Mouse (Mus musculus): ENCODE data around the gene Bach2. TPM values are rescaled to one million over a fixed set of nuclear protein-coding genes. Genes with fewer than 3 reads are reported as not detected.
A peak's percentile ranks its signal among the peaks of the same experiment; 100 is the strongest.

Bach2 gene
- total and polyA plus RNA-seq, 2 experiments from 2014 or later = 16.0 to 19.0 TPM

DNA sequence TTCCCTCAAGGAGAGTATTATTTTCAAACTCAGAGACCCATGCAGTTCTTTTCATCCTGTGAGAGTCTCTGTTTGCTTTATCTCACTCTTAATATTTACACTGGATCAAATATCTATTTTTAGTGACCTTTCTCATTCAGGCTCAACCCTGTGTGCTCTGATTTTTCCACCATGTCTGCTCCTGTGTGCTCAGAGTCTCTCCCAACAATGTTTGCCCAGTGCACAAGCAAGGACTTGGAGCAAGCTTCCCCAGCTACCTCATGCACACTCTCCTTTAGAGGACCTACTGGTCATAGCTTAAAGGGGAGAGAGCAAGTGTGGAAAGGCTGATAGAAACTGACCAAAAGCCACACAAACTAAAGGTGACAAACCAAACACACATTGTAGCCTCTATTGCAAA is 26.0 kb upstream of the Bach2 start:
- Histone ChIP-seq H3K4me3 (ENCODE audit: low read depth, low read length) (no peak overlapping the region), H3K9me3 (ENCODE audit: low read length) (no peaks in the 10 kb centered on the region), H3K4me2 (ENCODE audit: low read depth) (no peak overlapping the region), H3K36me3 (ENCODE audit: insufficient read depth) (no peaks in the 10 kb centered on the region), H3K27me3 (ENCODE audit: insufficient read depth, low read length) (no peaks in the 10 kb centered on the region), H3K27ac (ENCODE audit: low read depth, low read length) (no peak overlapping the region), H3K9ac (no peak overlapping the region), H3K4me1 (ENCODE audit: insufficient read depth) (peaks cover 7% of the 10 kb centered on the region)
- DNase-seq (no peak), ATAC-seq (no peak)
- TF ChIP-seq CTCF (IDR thresholded peaks at IDR 0.05; ENCODE audit: low read depth) = no peak

DNA sequence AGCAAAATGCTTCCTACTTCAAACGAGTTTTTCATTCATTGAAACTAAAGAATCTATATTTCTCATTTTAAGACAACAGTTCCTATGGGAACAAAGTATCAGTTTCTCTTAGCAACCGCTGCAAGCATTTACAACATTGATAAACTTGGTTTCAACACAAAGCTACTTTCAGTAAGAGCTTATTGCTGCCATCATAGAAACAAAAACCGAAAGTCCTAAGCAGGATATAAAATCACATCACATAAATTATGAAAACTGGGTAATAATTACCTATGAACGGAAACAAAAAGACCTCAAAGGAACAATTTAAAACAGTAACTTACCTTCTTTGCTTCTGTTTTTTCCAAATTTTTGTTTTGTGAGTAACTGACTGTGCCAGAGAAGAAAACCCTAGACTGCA is 22.1 kb upstream of the Bach2 start:
- DNase-seq (no peak), ATAC-seq (no peak)
- TF ChIP-seq CTCF (IDR thresholded peaks at IDR 0.05; ENCODE audit: low read depth) = no peak
- H3K4me2 ChIP-seq (ENCODE audit: low read depth) = no peak overlapping the region
- H3K9ac ChIP-seq = no peak overlapping the region
- H3K4me3 ChIP-seq (ENCODE audit: low read depth, low read length) = no peak overlapping the region
- H3K27me3 ChIP-seq (ENCODE audit: insufficient read depth, low read length) = no peaks in the 10 kb centered on the region
- peaks cover 9% of the 10 kb centered on the region; the same call in 1 of the 2 replicates for H3K4me1 ChIP-seq (ENCODE audit: insufficient read depth)
- no peaks in the 10 kb centered on the region for H3K36me3 ChIP-seq (ENCODE audit: insufficient read depth)
- no peak overlapping the region for H3K27ac ChIP-seq (ENCODE audit: low read depth, low read length)
- H3K9me3 ChIP-seq (ENCODE audit: low read length) = no peaks in the 10 kb centered on the region
- WGBS = 77% methylated on average over 4 of the region's 4 CpGs

DNA sequence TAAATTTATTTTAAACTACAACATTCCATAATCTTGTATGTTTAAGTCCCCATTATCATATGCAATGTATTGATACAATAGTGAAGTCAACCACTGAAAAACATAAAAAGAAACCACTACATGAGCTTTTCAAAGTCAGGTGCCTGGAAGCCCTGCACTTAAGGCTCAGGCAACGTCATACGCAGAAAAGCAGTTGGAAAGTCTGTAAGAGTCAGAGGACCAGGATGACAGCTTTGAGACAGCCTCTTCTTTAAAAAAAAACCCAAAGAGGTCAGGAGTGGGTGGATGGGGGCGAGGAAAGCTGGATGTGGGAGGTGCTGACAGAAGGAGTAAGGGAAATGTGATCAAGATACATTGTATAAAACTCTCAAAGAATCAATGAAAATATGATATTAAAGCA is 21.6 kb upstream of the Bach2 start:
- no peak for ATAC-seq
- 81% methylated on average over 3 of the region's 3 CpGs for WGBS
- no peak for TF ChIP-seq CTCF (IDR thresholded peaks at IDR 0.05; ENCODE audit: low read depth)
- no peak overlapping the region for H3K4me3 ChIP-seq (ENCODE audit: low read depth, low read length)
- no peaks in the 10 kb centered on the region for H3K27me3 ChIP-seq (ENCODE audit: insufficient read depth, low read length)
- no peaks in the 10 kb centered on the region for H3K9me3 ChIP-seq (ENCODE audit: low read length)
- H3K9ac ChIP-seq = no peak overlapping the region
- DNase-seq = no peak
- H3K27ac ChIP-seq (ENCODE audit: low read depth, low read length) = no peak overlapping the region
- H3K36me3 ChIP-seq (ENCODE audit: insufficient read depth) = no peaks in the 10 kb centered on the region
- peaks cover 9% of the 10 kb centered on the region; the same call in 1 of the 2 replicates for H3K4me1 ChIP-seq (ENCODE audit: insufficient read depth)
- no peak overlapping the region for H3K4me2 ChIP-seq (ENCODE audit: low read depth)

GRCm38 (mm10) chr4:32217593-32217992 is 21.0 kb upstream of the Bach2 start:
- ATAC-seq (peak; percentile 76), DNase-seq (peak; percentile 78)
- no peak for TF ChIP-seq CTCF (IDR thresholded peaks at IDR 0.05; ENCODE audit: low read depth)

GRCm38 (mm10) chr4:32218371-32218770 is 20.2 kb upstream of the Bach2 start:
- Histone ChIP-seq H3K27ac (ENCODE audit: low read depth, low read length) (no peak overlapping the region), H3K9ac (no peak overlapping the region), H3K4me3 (ENCODE audit: low read depth, low read length) (no peak overlapping the region), H3K27me3 (ENCODE audit: insufficient read depth, low read length) (no peaks in the 10 kb centered on the region), H3K9me3 (ENCODE audit: low read length) (no peaks in the 10 kb centered on the region), H3K4me2 (ENCODE audit: low read depth) (no peak overlapping the region), H3K36me3 (ENCODE audit: insufficient read depth) (no peaks in the 10 kb centered on the region), H3K4me1 (ENCODE audit: insufficient read depth) (peaks cover 9% of the 10 kb centered on the region; the same call in 1 of the 2 replicates)
- ATAC-seq = no peak
- no peak for TF ChIP-seq CTCF (IDR thresholded peaks at IDR 0.05; ENCODE audit: low read depth)
- DNase-seq = no peak
- WGBS = 83% methylated on average over 4 of the region's 4 CpGs

More at GRCm38 (mm10) chr4:32217593-32217992, 21.0 kb upstream of the Bach2 start:
- H3K27me3 ChIP-seq (ENCODE audit: insufficient read depth, low read length) = no peaks in the 10 kb centered on the region
- H3K9ac ChIP-seq = no peak overlapping the region
- no peak overlapping the region for H3K4me2 ChIP-seq (ENCODE audit: low read depth)
- WGBS = 82% methylated on average over 12 of the region's 12 CpGs
- H3K9me3 ChIP-seq (ENCODE audit: low read length) = no peaks in the 10 kb centered on the region
- H3K27ac ChIP-seq (ENCODE audit: low read depth, low read length) = no peak overlapping the region; the same call in 1 of the 2 replicates
- H3K4me3 ChIP-seq (ENCODE audit: low read depth, low read length) = no peak overlapping the region
- no peaks in the 10 kb centered on the region for H3K36me3 ChIP-seq (ENCODE audit: insufficient read depth)
- peaks cover 9% of the 10 kb centered on the region; the same call in 1 of the 2 replicates for H3K4me1 ChIP-seq (ENCODE audit: insufficient read depth)

DNA sequence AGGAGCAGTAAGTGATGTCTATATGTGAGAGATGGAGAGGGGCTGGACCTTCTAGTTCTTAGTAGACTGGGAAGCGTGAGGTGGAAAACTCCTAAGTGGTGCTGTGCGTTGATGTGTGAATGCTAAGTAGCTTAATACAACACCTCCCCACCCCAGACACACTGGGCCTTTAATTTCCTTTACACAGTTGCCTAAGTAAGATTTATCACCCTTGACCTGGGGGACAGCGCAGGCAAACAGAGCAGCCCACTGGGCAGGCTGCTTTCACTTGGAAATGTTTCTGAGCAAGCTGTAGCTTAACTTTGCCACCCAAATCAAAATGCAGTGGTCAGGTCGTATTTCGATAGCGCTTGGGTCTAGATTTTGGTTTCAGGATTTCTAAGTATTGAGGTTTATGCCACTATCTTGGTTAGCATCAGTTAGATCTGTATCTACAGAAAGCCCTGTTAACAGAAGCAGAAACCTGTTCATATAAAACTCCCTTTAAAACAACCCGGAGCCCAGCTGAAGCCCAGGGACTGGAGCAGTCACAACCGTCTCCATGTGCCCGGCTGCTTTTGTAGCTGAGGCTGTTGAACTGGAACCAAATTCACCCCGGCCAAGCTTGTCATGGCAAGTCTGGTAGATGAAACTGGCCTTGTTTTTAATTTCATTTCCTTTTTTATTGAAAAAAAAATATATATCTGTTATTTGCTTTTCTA is 19.0 kb upstream of the Bach2 start:
- H3K9me3 ChIP-seq (ENCODE audit: low read length) = no peaks in the 10 kb centered on the region
- ATAC-seq (no peak), DNase-seq (no peak)
- H3K36me3 ChIP-seq (ENCODE audit: insufficient read depth) = no peaks in the 10 kb centered on the region
- no peak for TF ChIP-seq CTCF (IDR thresholded peaks at IDR 0.05; ENCODE audit: low read depth)
- no peaks in the 10 kb centered on the region for H3K27me3 ChIP-seq (ENCODE audit: insufficient read depth, low read length)
- no peak overlapping the region for H3K9ac ChIP-seq
- H3K4me2 ChIP-seq (ENCODE audit: low read depth) = no peak overlapping the region
- no peak overlapping the region; the same call in 1 of the 2 replicates for H3K27ac ChIP-seq (ENCODE audit: low read depth, low read length)
- 51% methylated on average over 10 of the region's 10 CpGs for WGBS
- peaks cover 9% of the 10 kb centered on the region; the same call in 1 of the 2 replicates for H3K4me1 ChIP-seq (ENCODE audit: insufficient read depth)
- no peak overlapping the region for H3K4me3 ChIP-seq (ENCODE audit: low read depth, low read length)

DNA sequence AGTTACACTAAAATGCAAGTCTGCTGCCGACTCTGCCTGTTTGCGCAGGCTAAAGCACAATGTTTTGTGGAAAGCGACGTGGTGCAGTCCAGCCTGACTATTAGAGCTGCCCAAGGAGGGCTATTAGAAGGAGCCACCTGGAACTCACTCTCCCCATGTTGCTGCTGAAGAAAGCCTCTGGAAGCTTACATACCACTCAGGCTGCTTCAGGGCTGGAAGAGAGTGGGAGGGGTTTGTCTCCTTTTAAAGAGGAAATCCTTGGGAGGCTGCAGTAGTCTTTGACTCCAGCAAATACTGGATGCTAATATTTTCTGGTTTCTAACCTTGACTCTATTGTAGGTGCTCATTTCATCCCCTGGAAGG is 18.5 kb upstream of the Bach2 start:
- Histone ChIP-seq H3K4me1 (ENCODE audit: insufficient read depth) (peaks cover 9% of the 10 kb centered on the region; the same call in 1 of the 2 replicates), H3K4me2 (ENCODE audit: low read depth) (no peak overlapping the region), H3K36me3 (ENCODE audit: insufficient read depth) (no peaks in the 10 kb centered on the region), H3K4me3 (ENCODE audit: low read depth, low read length) (no peak overlapping the region), H3K9me3 (ENCODE audit: low read length) (no peaks in the 10 kb centered on the region), H3K27ac (ENCODE audit: low read depth, low read length) (no peak overlapping the region; the same call in 1 of the 2 replicates), H3K27me3 (ENCODE audit: insufficient read depth, low read length) (no peaks in the 10 kb centered on the region), H3K9ac (no peak overlapping the region)
- 69% methylated on average over 4 of the region's 4 CpGs for WGBS
- no peak for TF ChIP-seq CTCF (IDR thresholded peaks at IDR 0.05; ENCODE audit: low read depth)
- DNase-seq (no peak), ATAC-seq (no peak)
